Mouse (Mus musculus) frontal cortex, postnatal 14 days (tissue): ENCODE results near the gene Esyt3.

Source experiments
- DNase-seq, 2 experiments: peaks; one replicate each; pipeline ENCODE4 v3.0.0; 2022; ENCODE audit warnings: low spot score in 2 of 2

Esyt3 gene

DNA sequence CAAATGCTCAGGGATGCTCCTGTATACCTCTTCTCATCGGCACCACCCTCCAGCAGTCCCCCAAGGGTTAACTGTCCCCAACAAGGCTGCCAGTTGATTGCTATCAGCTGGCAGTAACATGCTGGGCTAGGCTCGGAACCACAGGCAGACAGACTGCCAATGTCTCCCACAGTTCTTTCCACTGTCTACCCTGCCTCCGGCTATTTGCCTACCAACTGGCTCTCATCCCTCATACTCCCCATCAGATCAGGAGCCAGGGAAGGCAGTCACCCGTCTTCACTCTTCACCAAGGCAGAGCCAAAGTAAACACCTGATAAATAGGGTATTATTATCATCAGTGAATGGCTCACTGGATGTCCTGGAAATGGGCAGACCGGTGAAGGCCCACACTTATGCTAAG, 3.6 kb downstream of the Esyt3 start:
- DNase-seq: no peak

DNA sequence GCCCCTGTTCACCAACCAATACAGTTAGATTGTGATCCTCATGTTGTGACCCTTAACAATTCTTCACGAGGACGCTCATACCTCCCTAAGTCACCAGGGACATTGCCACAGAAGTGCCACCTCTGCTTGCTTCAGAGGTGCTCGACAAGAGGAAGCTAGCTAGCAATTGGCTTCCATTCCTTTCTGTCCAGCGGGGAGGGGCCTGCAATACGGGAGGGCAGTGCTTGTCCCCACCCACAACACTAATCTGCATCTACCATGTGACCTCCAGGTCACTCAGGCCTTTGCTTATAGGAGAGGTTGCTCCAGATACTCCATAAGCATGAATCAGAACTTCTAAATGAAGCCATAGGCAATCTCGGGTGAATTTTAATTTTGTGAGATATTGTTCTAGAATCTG, 5.0 kb downstream of the Esyt3 start:
- no peak for DNase-seq

DNA sequence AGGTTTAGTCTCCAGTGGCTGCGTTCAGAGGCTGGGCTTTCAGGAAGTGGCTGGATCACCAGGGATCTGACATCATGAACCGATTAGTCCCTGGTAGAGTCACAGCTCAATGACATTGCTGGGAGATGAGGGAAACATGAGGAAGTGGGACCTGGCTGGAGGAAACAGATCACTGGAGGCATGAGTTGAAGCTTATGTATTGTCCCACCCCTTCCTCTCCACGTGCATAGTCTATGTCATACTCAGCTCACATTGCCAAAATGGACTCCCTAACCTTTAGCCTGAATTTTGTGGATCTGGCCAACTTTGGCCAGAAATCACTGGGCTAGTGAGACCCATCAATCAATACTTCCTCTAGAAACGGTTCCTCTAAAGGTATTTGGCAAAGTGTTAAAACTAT, 5.4 kb downstream of the Esyt3 start:
- DNase-seq: no peak

DNA sequence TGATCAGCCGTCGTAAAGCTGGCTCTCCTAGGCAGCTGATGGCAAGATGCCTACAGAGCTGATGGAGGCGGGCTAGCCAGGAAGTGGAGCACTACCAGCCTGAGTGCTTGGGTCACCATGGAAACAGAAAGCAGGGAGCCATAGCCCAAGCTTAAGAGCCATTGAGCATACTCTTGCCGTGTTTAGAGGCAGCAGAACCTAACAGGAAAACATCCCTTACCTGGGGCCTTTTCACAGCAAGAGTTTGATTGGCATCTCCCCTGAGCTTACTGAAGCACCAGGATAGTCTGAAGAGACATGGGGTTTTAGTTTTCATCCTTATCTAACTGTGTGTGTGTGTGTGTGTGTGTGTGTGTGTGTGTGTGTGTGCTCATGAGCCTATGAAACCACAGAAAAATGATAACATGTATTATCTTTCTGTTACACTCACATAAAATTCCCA, 13.0 kb downstream of the Esyt3 start:
- peak; percentile 32 to 57 for DNase-seq

GRCm38 (mm10) chr9:99341600-99341999, 16.8 kb downstream of the Esyt3 start:
- no peak for DNase-seq

DNA sequence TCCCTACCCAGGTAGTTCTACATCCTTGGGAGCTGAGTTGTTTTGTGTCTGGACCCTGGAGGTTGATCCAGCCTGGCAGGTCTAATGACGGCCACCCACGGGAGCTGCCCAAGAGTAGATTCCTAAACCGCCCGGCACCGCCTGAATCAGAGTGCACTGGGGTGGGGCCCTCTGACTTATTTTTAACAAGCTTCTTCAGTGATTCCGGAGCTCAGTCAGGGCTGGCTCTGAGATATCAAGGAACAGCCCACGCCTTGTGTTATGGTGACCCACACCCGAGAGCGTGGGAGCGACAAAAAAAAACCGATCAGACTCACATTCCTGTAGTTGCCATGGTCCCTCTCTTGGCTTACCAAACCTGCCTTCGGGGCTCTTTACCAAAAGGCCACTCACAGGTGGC, 18.2 kb downstream of the Esyt3 start:
- no peak for DNase-seq

DNA sequence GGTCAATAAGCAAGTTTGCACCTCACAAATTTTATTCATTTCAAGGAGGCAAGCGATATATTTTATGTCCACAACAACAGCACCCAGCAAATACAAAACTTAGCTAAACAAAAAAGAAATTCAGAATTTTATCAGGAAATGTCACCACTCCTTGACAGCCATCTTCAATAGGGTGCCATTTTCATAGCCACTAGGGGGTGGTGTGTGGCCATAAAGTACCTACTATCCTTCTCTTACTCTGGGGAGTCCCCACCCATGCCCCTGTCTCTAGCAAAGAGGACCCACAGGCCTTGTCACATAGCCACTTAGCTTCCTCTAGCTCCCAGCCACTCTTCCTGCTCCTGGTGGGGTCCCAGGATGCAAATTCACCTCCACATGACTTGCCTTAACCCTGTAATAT, 19.2 kb downstream of the Esyt3 start:
- DNase-seq: no peak

- no peak for DNase-seq
These were observed 20.1 kb downstream of the Esyt3 start for GRCm38 (mm10) chr9:99338293-99338692.

GRCm38 (mm10) chr9:99336538-99336937, 21.8 kb downstream of the Esyt3 start:
- DNase-seq: no peak

DNA sequence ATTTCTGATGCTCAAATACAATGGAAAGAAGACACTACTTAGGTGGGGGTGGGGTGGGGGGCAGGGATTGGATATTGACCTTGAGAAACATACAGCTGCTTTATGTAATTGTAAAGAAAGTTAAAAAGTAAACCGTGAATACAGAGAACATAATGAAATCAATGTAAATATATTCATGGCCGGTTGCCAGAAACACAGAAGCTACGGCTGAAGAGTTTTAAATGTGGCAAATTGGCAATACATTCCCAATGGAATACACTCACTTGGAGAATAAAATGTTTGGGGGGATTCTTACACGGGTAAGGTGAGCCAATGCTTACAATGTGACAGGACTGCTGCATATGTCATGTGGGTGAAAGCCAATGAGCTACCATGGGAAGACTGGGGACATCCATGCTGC, 31.5 kb downstream of the Esyt3 start:
- no peak for DNase-seq

DNA sequence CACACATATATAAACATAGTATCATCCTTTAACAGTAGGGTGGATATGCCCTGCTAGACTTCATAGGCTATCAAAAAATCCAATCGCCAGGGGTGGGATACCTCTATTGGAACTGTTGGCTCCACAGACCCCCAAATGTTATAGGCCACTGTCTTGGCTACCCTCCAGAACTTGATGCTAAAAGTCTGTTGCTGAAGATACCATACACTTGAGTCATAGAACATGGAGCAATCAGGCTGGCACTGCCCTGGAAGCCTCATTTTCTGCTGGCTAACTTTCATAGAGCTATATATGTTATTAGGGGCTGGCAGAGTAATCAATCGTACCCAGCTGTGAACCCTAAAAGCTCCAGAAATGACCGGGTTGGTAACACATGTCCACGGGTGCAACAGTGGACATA, 32.4 kb downstream of the Esyt3 start:
- DNase-seq: no peak

DNA sequence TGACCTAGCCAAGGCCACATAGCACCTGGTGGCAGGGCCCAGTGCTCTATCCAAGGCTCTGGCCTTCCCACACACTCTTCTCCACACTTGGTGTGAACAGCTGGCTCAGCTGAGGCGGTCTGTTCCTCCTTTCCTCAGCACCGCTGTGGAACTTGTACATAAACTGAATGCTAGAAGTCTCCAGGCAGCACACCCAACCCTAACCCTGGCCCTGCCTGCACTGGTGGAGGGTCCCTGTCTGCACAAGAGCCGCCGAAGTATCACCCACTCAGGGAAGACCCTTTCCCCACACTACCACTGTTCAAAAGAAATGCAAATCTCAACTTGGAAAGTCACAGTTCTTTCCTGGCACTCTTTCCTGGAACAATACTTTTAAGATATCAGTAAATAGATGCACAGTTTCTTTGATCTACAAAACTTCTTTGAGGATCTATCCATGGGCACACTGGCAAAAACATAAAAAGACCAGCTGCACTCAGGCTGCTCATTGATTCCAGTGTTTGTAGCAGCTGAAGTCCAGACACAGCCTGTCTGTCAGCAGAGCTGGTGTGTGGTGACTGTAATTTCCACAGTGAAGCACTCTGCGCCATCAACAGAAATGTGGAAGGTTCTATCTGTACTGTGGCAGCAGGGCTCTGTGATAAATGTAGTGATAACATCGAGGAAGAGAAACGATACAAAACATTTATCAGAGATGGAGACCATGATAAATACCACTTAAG, 33.0 kb downstream of the Esyt3 start:
- no peak for DNase-seq

DNA sequence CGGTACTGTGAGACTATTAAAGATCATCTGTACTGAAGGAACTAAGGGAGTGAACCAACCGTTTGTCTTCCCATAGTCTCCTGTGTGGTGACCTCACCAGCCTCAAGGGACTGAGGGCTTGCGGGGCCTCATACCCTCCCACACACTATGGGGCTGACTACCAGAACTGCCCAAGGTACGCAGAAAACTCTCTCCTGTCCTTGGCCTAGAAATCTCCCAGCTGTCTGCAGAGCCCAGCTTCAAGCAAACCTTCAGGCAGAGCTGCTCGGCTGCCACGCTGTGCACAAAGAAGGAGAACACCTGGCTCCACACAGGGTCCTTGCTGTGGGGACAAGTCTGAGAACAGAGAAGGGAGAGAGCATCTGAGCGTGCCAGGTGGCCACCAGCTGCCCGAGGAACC, 38.4 kb downstream of the Esyt3 start:
- no peak for DNase-seq

DNA sequence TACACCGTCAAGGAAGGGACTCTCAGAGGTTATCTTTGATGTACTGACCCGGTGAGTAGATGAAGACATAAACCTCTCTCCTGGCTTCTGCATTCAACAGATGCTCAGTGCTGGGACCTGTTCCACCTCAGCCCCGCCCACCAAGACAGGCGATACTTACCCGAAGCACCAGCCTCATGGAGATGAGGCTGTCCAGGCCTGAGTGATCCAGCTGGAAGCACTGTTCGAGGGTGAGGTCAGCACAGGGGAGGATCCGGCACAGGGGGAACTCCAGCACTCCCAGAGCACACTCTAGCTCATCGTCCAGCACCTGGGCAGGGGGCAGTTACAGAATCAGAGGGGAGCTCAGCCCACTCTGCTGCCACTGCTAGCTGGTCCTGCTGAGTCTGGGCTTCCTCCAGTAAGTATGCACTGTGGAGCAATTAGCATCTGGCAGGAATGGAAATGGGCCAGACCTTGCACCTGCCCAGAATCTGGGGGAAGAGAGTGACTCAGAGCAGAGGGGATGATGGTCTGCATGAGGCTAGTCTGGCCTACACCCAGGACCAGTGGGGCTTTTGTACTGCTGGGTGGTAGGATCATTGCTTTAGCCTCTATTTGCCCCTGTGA, 38.9 kb downstream of the Esyt3 start:
- no peak for DNase-seq

DNA sequence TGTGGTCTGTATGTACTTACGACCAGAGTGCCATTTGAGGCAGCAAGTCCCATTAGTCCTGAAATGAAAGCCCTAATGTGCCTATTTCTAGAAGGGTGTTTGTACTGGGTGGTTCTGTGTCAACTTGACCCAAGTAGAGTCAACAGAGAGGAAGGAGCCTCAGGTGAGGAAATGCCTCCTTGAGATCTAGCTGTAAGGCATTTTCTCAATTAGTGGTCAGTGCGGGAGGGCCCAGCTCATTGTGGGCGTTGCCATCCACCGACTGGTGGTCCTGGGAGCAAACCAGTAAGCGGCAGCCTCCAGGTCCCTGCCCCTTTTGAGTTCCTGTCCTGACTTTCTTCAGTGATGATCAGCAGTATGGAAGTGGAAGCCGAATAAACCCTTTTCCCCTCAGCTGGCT, 52.1 kb downstream of the Esyt3 start:
- no peak for DNase-seq

DNA sequence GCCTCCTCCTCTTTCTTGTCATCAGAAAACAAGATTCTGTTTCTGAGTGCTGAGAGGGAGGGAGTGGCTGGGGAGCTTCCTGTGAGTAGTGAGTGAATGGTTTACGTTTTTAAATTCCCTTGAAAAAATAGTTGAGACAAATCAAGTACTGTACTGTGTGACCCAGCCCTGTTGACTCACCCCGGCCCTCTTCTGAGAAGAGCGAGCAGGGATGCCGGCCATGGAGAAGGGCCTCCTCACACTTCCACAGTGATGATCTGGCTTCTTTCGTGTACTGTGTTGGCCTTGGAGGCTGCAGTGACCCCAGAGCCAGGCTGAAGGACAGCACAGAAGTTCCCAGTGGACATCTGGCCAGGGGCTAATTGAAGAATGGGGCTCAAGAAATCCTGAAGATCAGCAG, 54.1 kb downstream of the Esyt3 start:
- DNase-seq: no peak
